6 mouse cellular contexts compared by ENCODE assay signal in genomic region chr19:11459041-11459440, GRCm38 (mm10). TPM values are rescaled to one million over a fixed set of nuclear protein-coding genes. Genes with fewer than 3 reads are reported as not detected.
"Had no signal": no experiment of that assay in that cellular context is flagged by ENCODE, and none has a peak within 500 bp of the region (broad histone marks: within the 10 kb centered on the region; RNA-seq: fewer than 3 reads in every experiment).

No protein-coding gene starts in this region.

RNA-seq across cellular contexts. Expression of gene Ms4a4b, which starts 15.7 kb away (rescaled TPM):
- polyA plus RNA-seq: neural tube, embryonic 13.5 days; neural tube, embryonic 14.5 days; neural tube, embryonic 15.5 days had no signal

RNA-seq across cellular contexts. Expression of gene Gm8369, which starts 26.7 kb away (rescaled TPM):
- polyA plus RNA-seq: neural tube, embryonic 13.5 days; neural tube, embryonic 14.5 days; neural tube, embryonic 15.5 days; stomach, embryonic 14.5 days; stomach, embryonic 15.5 days had no signal

RNA-seq across cellular contexts. Expression of gene Ms4a4c, which starts 54.5 kb away (rescaled TPM):
- polyA plus RNA-seq: neural tube, embryonic 14.5 days; testis, adult 2 months had no signal
